Mouse (Mus musculus) megakaryocyte, adult 5-6 weeks (primary cell): ENCODE measurements around the gene Zfp106. TPM values are rescaled to one million over a fixed set of nuclear protein-coding genes. Genes with fewer than 3 reads are reported as not detected.
"Not testable (repeated sequence)": the region's sequence is repeated elsewhere in the genome, so short reads cannot be mapped to it uniquely, and the experiment has no call there.

Source experiments
- ATAC-seq: 2 replicates; pipeline ENCODE4 v1.8.0; 2016; ENCODE audit warnings: mild to moderate bottlenecking, inconsistent platforms; ENCODE audit not compliant: poor library complexity, severe bottlenecking
- total RNA-seq, 2 experiments: library from RNA; stranded (forward) in 1 of 2; stranded (reverse) in 1 of 2; fragments of 153-499, 151-499 nt in 1 of 2; fragments of 221-1000, 200-1000 nt in 1 of 2; gene quantifications; 2 replicates each; pipeline versions ENCODE4 v1.2.3 to v1.2.4; 2015 to 2017

Zfp106 gene
- total RNA-seq (2015) (73.6 and 82.4 TPM in 2 replicates), total RNA-seq (2017) (57.3 and 84.2 TPM in 2 replicates)

- ATAC-seq = peak; percentile 73
Observed at GRCm38 (mm10) chr2:120563235-120563990, at the start of gene Zfp106. Gene Zfp106 (minus strand): TSS chr2:120563843.

GRCm38 (mm10) chr2:120608830-120609723 lies 45.4 kb upstream of the Zfp106 start, which contains the start of the genes Haus2 and Lrrc57:
Gene Haus2 (plus strand): TSS chr2:120609383.
Gene Lrrc57 (minus strand): TSS chr2:120609520.
- peak; percentile 96 for ATAC-seq

GRCm38 (mm10) chr2:120606021-120606690 lies 42.5 kb upstream of the Zfp106 start:
- no peak for ATAC-seq

- ATAC-seq = no peak
Observed at GRCm38 (mm10) chr2:120599506-120599905, 35.9 kb upstream of the Zfp106 start.

GRCm38 (mm10) chr2:120597734-120598133 lies 34.1 kb upstream of the Zfp106 start:
- no peak for ATAC-seq

GRCm38 (mm10) chr2:120592227-120592626 lies 28.6 kb upstream of the Zfp106 start:
- no peak for ATAC-seq

GRCm38 (mm10) chr2:120589759-120590158 lies 26.1 kb upstream of the Zfp106 start:
- no peak for ATAC-seq

GRCm38 (mm10) chr2:120578286-120578685 lies 14.6 kb upstream of the Zfp106 start:
- peak; percentile 96 for ATAC-seq

GRCm38 (mm10) chr2:120577799-120578198 lies 14.2 kb upstream of the Zfp106 start:
- 0 out of 2 replicates have a peak, but pooled peaks have one; percentile 1 for ATAC-seq

GRCm38 (mm10) chr2:120575978-120576377 lies 12.3 kb upstream of the Zfp106 start:
- 0 out of 2 replicates have a peak, but pooled peaks have one; percentile 14 for ATAC-seq

GRCm38 (mm10) chr2:120575121-120575520 lies 11.5 kb upstream of the Zfp106 start:
- no peak for ATAC-seq

- ATAC-seq = peak; percentile 39; the same call in 1 of the 2 replicates
Observed at GRCm38 (mm10) chr2:120572161-120572560, 8.5 kb upstream of the Zfp106 start.

GRCm38 (mm10) chr2:120571081-120571480 lies 7.4 kb upstream of the Zfp106 start:
- ATAC-seq = no peak

- peak; percentile 43 for ATAC-seq
Observed at GRCm38 (mm10) chr2:120567798-120568320, 4.2 kb upstream of the Zfp106 start.

GRCm38 (mm10) chr2:120566886-120567797 lies 3.5 kb upstream of the Zfp106 start, which contains the start of gene Snap23:
Gene Snap23 (plus strand): TSS chr2:120567671.
- peak; percentile 73 for ATAC-seq

- no peak for ATAC-seq
Observed at GRCm38 (mm10) chr2:120565363-120565762, 1.7 kb upstream of the Zfp106 start.

GRCm38 (mm10) chr2:120564548-120565188 lies 1.0 kb upstream of the Zfp106 start:
- ATAC-seq = not testable (repeated sequence)

- ATAC-seq = peak; percentile 11; the same call in 1 of the 2 replicates
Observed at GRCm38 (mm10) chr2:120562859-120563234, 796 bp downstream of the Zfp106 start.

GRCm38 (mm10) chr2:120561524-120561923 lies 2.1 kb downstream of the Zfp106 start:
- ATAC-seq = no peak
